Mouse (Mus musculus) mouse trophoblast stem cell (cell line): Measurements from ENCODE around the gene Gm21698.
"Not testable (repeated sequence)": the region's sequence is repeated elsewhere in the genome, so short reads cannot be mapped to it uniquely, and the experiment has no call there.

ENCODE experiments used
- in situ Hi-C, 2 experiments: fragments of 300-500 bp; cut with MseI, MboI; formaldehyde crosslinking; loops; 2 replicates in 1 of 2; 3 replicates in 1 of 2; pipeline ENCODE4 v1.15.1; 2025

Gene Gm21698

GRCm38 (mm10) chr5:25988550-25988949 is at the start of gene Gm21698:
TSS of gene Gm21698 (minus strand) at chr5:25988650.
- in situ Hi-C loops, result not testable (repeated sequence)

GRCm38 (mm10) chr5:26022816-26023215 is 34.4 kb upstream of the Gm21698 start, which contains the start of gene Gm5862:
TSS of gene Gm5862 (minus strand) at chr5:26022916.
- in situ Hi-C loops, result not testable (repeated sequence)

- in situ Hi-C loops, result not testable (repeated sequence)
Observed at GRCm38 (mm10) chr5:26007697-26008096, 19.2 kb upstream of the Gm21698 start.

GRCm38 (mm10) chr5:26006937-26007695 is 18.7 kb upstream of the Gm21698 start:
- in situ Hi-C loops, result not testable (repeated sequence)

GRCm38 (mm10) chr5:26004698-26005097 is 16.2 kb upstream of the Gm21698 start, which contains the start of gene Gm1979:
TSS of gene Gm1979 (minus strand) at chr5:26004798.
- in situ Hi-C loops, result not testable (repeated sequence)

GRCm38 (mm10) chr5:25972563-25972962 is 15.9 kb downstream of the Gm21698 start, which contains the start of gene Gm21680:
TSS of gene Gm21680 (minus strand) at chr5:25972663.
- in situ Hi-C loops, result not testable (repeated sequence)

GRCm38 (mm10) chr5:25957050-25957449 is 31.4 kb downstream of the Gm21698 start:
- in situ Hi-C loops, result not testable (repeated sequence)

- in situ Hi-C loops, result not testable (repeated sequence)
Observed at GRCm38 (mm10) chr5:25956611-25957010, 31.8 kb downstream of the Gm21698 start.

- in situ Hi-C loops, result not testable (repeated sequence)
Observed at GRCm38 (mm10) chr5:25954317-25954716, 34.1 kb downstream of the Gm21698 start, which contains the start of gene Gm21671. TSS of gene Gm21671 (minus strand) at chr5:25954417.

- in situ Hi-C loops, result not testable (repeated sequence)
Observed at GRCm38 (mm10) chr5:25945391-25945790, 43.1 kb downstream of the Gm21698 start.

- in situ Hi-C loops, result not testable (repeated sequence)
Observed at GRCm38 (mm10) chr5:25942281-25942680, 46.2 kb downstream of the Gm21698 start, which contains the start of gene Gm21663. TSS of gene Gm21663 (minus strand) at chr5:25942381.
